Mouse (Mus musculus) lung, postnatal 0 days (tissue): ENCODE data around the gene Pdzd9. TPM values are rescaled to one million over a fixed set of nuclear protein-coding genes. Genes with fewer than 3 reads are reported as not detected.

Experiments
- ATAC-seq: fragments of 200-750 bp; cut with Nextera tagmentation; 2 replicates; pipeline ENCODE4 v1.8.0; 2017; ENCODE audit warnings: moderate library complexity
- DNase-seq: peaks from one replicate; pipeline ENCODE4 v3.0.0-alpha.2; 2016; ENCODE audit warnings: low spot score
- H3K27ac ChIP-seq: fragments of 300-500 bp; sonication (generic); 2 replicates; pipeline ENCODE4 v1.5.1; 2014; ENCODE audit warnings: antibody characterized with exemption, mild to moderate bottlenecking, low read length, mixed read lengths
- H3K27me3 ChIP-seq: fragments of 300-500 bp; sonication (generic); replicated peaks from 2 replicates; pipeline ENCODE4 v1.6.1; 2014; ENCODE audit warnings: low read length, mixed read lengths; ENCODE audit not compliant: insufficient read depth
- H3K36me3 ChIP-seq: fragments of 300-500 bp; sonication (generic); 2 replicates; pipeline ENCODE4 v1.6.1; 2014; ENCODE audit warnings: low read length, mixed read lengths; ENCODE audit not compliant: insufficient read depth
- H3K4me1 ChIP-seq: fragments of 300-500 bp; sonication (generic); 2 replicates; pipeline ENCODE4 v1.6.1; 2014; ENCODE audit warnings: antibody characterized with exemption, low read depth, low read length, mixed read lengths; ENCODE audit not compliant: insufficient read depth
- H3K4me2 ChIP-seq: fragments of 300-500 bp; sonication (generic); replicated peaks from 2 replicates; pipeline ENCODE4 v1.6.1; 2014; ENCODE audit warnings: low read depth, mild to moderate bottlenecking, low read length, moderate library complexity, mixed read lengths
- H3K4me3 ChIP-seq: fragments of 300-500 bp; sonication (generic); 2 replicates; pipeline ENCODE4 v1.5.1; 2014; ENCODE audit warnings: low read depth, low read length
- H3K9ac ChIP-seq: fragments of 300-500 bp; sonication (generic); replicated peaks from 2 replicates; pipeline ENCODE4 v1.6.1; 2014; ENCODE audit warnings: low read depth, mild to moderate bottlenecking
- H3K9me3 ChIP-seq: fragments of 300-500 bp; sonication (generic); 2 replicates; pipeline ENCODE4 v1.6.1; 2016; ENCODE audit warnings: low read length, mixed read lengths
- CTCF ChIP-seq: IDR thresholded peaks from 2 replicates; pipeline ENCODE4 v1.5.1; 2016; ENCODE audit warnings: antibody characterized with exemption, mild to moderate bottlenecking
- EP300 ChIP-seq: IDR thresholded peaks from 2 replicates; pipeline ENCODE4 v1.6.1; 2016; ENCODE audit warnings: antibody characterized with exemption, mild to moderate bottlenecking, control low read depth
- WGBS: fragments of 180-500 bp; shearing (Covaris S2); extraction: QIAGEN DNeasy Blood & Tissue Kit; methylation state at CpG from one replicate; pipeline ENCODE4 v1.1.7; 2014; 5-methylcytosine and 5-hydroxymethylcytosine counted together
- polyA plus RNA-seq: library from polyadenylated mRNA; unstranded; fragments of >200 nt; fragmentation: Nextera tagmentation; extraction: Ambion mirVana; gene quantifications from 2 replicates; pipeline ENCODE4 v1.2.1, GENCODE M21; 2015

Pdzd9 gene
- polyA plus RNA-seq, 1 experiment from 2014 or later = 0.31 TPM

DNA sequence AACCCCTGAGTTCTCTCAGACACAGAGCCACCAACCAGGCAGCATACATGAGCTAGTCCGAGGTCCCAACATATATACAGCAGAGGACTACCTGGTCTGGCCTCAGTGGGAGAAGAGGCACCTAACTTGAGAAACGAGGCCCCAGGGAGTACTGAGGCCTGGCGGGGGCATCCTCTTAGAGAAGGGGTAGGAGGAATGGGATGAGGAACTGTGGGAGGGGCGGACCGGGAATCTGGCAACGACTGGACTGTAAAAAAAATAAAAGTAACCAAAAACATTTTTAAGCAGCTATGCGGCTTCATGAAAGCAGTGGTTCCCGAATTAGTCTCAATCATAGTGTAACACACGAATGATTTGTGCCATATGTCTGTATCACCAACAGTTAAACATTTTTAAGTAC, 35.8 kb downstream of the Pdzd9 start:
- no peaks in the 10 kb centered on the region for H3K9me3 ChIP-seq
- H3K36me3 ChIP-seq = peaks cover under 1% of the 10 kb centered on the region; the same call in 1 of the 2 replicates
- no peaks in the 10 kb centered on the region for H3K27me3 ChIP-seq
- no peak for ATAC-seq
- TF ChIP-seq CTCF = no peak
- TF ChIP-seq EP300 = no peak
- 5% methylated on average over 9 of the region's 9 CpGs for WGBS
- peak; percentile 50 for DNase-seq
- peak overlapping the region; percentile 86 for H3K4me2 ChIP-seq
- peak overlapping the region; percentile 96 for H3K4me3 ChIP-seq
- peaks cover 10% of the 10 kb centered on the region for H3K4me1 ChIP-seq
- H3K27ac ChIP-seq = peak overlapping the region; percentile 96
- peak overlapping the region; percentile 92 for H3K9ac ChIP-seq

DNA sequence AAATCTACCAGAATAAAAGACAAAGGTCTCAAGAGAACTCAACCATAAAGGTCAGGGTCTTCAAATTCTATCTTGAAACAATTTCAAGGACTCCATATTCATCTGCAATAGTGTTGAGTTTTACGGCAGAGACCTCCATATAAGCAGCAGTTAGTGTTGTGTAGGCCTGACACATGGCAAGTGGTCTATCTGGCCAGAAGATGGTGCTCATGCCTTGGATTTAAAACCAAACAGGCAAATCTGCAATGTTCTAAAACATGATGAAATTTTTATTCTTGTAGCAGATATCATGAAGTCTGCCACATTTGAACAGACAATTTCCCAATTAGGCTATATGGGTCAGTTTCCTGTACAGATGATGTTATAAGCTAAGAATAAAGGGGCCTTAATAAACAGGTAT, 37.6 kb downstream of the Pdzd9 start:
- no peaks in the 10 kb centered on the region for H3K36me3 ChIP-seq
- no peak overlapping the region for H3K27ac ChIP-seq
- ATAC-seq (no peak), DNase-seq (peak; percentile 72)
- H3K4me1 ChIP-seq = peaks cover 10% of the 10 kb centered on the region
- 43% methylated on average over 1 of the region's 1 CpGs for WGBS
- no peaks in the 10 kb centered on the region for H3K27me3 ChIP-seq
- TF ChIP-seq EP300 = no peak
- peak; percentile 63 for TF ChIP-seq CTCF
- H3K4me3 ChIP-seq = no peak overlapping the region
- H3K9me3 ChIP-seq = no peaks in the 10 kb centered on the region
- no peak overlapping the region for H3K9ac ChIP-seq
- no peak overlapping the region for H3K4me2 ChIP-seq

DNA sequence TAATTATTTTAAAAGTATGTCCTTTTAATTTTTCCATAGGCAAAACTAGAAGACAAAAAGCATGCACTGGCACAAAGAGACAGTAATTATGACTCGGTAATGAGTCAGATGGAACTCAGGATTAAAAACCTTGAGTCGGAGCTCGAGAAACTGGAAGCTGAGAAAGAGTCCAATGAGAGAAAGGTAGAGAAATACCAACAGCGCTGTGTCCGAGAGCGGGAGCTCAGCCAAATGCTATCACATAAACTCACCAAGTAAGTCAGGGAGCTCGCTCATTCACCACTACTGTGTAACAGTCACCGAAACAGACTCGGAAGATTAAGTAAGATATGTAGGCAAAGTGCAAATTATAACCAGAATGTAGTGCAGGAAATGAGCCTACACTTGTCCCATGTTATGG, 49.3 kb downstream of the Pdzd9 start:
- ATAC-seq (no peak), DNase-seq (no peak)
- Histone ChIP-seq H3K9me3 (no peaks in the 10 kb centered on the region), H3K9ac (no peak overlapping the region), H3K4me2 (no peak overlapping the region), H3K27ac (no peak overlapping the region), H3K4me3 (no peak overlapping the region), H3K27me3 (no peaks in the 10 kb centered on the region), H3K36me3 (no peaks in the 10 kb centered on the region), H3K4me1 (no peaks in the 10 kb centered on the region)
- 86% methylated on average over 9 of the region's 9 CpGs for WGBS
- TF ChIP-seq EP300 (no peak), CTCF (no peak)

DNA sequence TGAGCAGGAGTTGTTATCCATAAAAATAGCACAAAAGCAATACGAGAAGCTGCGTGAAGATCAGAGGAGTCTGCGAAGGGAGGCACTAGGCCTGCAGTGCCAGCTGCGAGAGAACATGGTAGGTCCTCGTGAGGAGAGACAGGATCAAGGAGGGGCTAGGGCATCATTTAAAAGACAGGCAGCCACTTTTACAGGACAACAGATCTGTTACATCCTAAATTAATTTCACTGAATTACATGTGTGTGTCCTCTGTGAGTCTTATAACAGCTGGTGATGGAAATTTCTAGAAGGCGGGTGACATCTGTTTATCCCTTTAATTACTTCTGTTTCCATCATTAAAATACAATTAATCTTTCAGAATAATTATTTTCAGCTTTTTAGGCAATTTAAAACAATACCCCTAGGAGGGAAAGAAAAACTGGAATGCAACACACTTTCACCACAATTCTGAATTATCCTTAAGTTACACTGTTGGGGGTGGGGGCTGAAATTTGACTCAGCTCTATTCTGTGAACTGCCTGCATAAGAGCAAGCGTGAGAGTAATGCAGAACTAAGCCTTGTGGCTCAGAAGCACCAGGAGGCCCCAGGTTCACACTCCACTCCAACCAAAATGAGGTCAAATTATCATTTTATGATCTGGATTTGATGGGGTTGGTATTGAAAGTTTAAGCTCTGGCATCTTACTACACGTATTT, 49.9 kb downstream of the Pdzd9 start:
- Histone ChIP-seq H3K27me3 (no peaks in the 10 kb centered on the region), H3K4me1 (no peaks in the 10 kb centered on the region), H3K27ac (no peak overlapping the region), H3K9me3 (no peaks in the 10 kb centered on the region), H3K4me2 (no peak overlapping the region), H3K9ac (no peak overlapping the region), H3K4me3 (no peak overlapping the region), H3K36me3 (no peaks in the 10 kb centered on the region)
- DNase-seq (no peak), ATAC-seq (no peak)
- 73% methylated on average over 8 of the region's 8 CpGs for WGBS
- TF ChIP-seq EP300 = no peak
- no peak for TF ChIP-seq CTCF

Other genes starting within 250 kb of the Pdzd9 start
- gene Uqcrc2, start 35.2 kb downstream of the Pdzd9 start, polyA plus RNA-seq = 118 and 123 TPM in 2 replicates
- gene Mosmo, start 7.3 kb upstream of the Pdzd9 start, polyA plus RNA-seq = 13.1 and 13.2 TPM in 2 replicates
- gene Vwa3a, start 69.0 kb upstream of the Pdzd9 start, polyA plus RNA-seq = 2.4 and 3.3 TPM in 2 replicates
- gene Gm5737, start 142.0 kb upstream of the Pdzd9 start, polyA plus RNA-seq = not detected in 2 replicates
- gene Eef2k, start 172.5 kb upstream of the Pdzd9 start, polyA plus RNA-seq = 16.0 and 16.8 TPM in 2 replicates
- 14.4 and 14.6 TPM in 2 replicates for gene Polr3e, start 247.4 kb upstream of the Pdzd9 start, polyA plus RNA-seq